Mouse (Mus musculus) stomach, adult 2 months (tissue): ENCODE measurements around the gene Kcnk10. TPM values are rescaled to one million over a fixed set of nuclear protein-coding genes. Genes with fewer than 3 reads are reported as not detected.

ENCODE experiments used
- polyA plus RNA-seq: library from polyadenylated mRNA; depleted of rRNA; stranded (reverse); fragments of >200 nt; gene quantifications from 2 replicates; pipeline ENCODE4 v1.2.3, GENCODE M21; 2012; rRNA removed

The Kcnk10 gene
- polyA plus RNA-seq, result 2.3 and 2.7 TPM in 2 replicates

DNA sequence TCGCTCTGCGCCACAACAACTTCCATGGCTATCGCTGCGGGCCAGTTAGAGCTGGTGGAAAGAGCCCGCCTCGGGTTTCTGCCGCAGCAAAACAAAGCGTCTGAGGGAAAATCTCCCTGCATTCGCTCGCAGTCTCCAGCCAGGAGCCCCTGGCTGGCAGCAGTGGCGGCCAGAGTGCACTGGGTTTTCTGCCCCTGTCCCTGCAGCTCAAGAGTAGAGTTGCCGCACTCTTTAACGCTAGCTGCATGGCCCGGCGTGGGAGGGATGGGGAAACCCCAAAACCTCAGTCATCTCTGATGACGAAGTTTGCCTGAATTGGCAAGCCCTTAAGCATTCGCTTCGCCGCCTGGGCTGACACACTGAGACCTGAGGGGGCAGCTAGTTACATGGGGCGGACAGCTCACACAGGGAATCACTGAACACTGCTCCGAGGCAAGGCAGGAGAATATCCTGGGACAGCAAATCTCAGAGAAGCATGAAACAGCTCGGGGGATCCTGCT lies at the start of gene Kcnk10:
Gene Kcnk10, minus strand, starts transcription at position 450 of the 500 bp plus-strand sequence.

DNA sequence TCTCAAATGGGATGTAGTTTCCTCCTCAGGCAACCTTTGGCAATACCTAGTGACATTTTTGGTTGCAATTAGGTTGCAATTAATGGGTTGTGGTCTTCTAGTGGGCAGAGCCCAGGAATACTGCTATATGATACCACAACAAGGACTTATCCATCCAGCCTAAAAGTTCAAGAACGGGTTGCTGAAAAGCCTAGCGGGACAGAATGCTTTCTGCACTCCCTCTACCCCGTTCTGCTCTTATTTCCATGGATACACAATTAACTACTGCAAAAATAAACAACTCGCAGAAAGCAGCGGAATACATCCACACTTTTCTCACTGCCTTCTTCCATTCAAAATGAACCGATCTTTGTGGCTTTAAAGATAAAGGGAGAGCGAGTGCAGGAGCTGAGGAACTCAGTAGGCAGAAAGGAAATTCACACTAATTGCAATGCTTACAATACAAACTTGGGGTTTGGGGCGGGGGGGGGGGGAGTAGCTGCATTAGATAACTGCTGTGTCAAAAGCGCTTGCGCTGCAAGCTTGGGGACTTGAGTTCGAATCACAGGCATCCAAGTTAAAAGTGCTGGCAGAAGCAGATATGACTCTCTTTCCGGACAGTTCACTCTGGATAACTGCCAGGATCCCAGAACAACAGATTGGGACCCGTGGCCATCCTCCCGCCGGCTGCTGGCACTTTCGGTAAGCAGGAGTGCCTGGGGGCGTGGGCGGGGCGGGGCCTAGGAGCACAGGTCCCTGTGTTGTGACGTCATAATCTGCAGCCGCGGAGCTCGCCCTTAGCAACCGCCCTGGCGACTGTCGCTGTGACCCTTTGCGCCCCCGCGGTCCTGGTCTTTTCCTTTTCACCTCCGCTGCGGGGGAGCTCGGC lies 49.5 kb upstream of the Kcnk10 start, which contains the start of gene Spata7:
Gene Spata7, plus strand, starts transcription at position 766 of the 868 bp plus-strand sequence.

Other genes with a start within 250 kb of the Kcnk10 start
- gene Spata7, start 49.8 kb upstream of the Kcnk10 start, polyA plus RNA-seq, result 0.57 and 0.70 TPM in 2 replicates
- gene Ptpn21, start 159.1 kb upstream of the Kcnk10 start, polyA plus RNA-seq, result 10.9 and 11.9 TPM in 2 replicates
- 6.8 and 8.8 TPM in 2 replicates for gene Zc3h14, start 168.7 kb upstream of the Kcnk10 start, polyA plus RNA-seq